Comparison of ENCODE assay signal across 8 mouse cellular contexts in the genomic region with DNA sequence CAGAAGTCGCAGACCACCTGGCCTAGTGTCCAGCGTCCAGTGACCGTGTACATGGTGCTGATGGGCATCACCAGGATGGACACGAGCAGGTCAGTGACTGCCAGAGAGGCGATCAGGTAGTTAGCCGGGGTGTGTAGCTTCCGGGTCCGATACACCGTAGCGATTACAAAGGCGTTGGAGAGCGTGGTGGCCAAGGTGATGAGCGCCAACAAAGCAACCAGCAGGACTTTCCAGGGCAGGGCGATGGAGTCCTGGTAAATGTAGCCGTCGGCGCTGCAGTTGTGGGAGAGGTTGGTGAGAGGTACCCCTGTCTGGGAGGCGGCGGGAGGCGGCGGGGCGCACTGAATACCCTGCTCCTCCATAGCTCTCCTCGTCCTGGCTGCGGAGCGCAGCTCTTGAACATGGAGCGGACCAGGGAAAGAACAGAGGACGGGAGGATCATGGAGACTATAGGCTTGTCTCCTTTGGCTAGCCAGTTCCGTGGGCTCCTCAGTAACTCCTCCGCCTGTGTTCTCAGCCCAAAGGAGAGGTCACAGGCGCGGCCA. TPM values are rescaled to one million over a fixed set of nuclear protein-coding genes. Genes with fewer than 3 reads are reported as not detected.
A peak's percentile ranks its signal among the peaks of the same experiment; 100 is the strongest.
DNase-seq lines count a peak whose midpoint lies in the region; ATAC-seq and TF ChIP-seq lines count a peak whose summit lies in the region.

No protein-coding gene starts in this region.

- no peaks in the 10 kb centered on the region; the same call in none of the 2 replicates for H3K27me3 ChIP-seq in kidney, adult 2 months (replicated peaks; ENCODE audit: control insufficient read depth, insufficient read depth, low read length)
- H3K27me3 ChIP-seq in forebrain, embryonic 11.5 days (ENCODE audit: control insufficient read depth, insufficient read depth, low read length): peaks cover 28% of the 10 kb centered on the region
- H3K27me3 ChIP-seq in intestine, embryonic 16.5 days (replicated peaks; ENCODE audit: control insufficient read depth, insufficient read depth, low read length): peaks cover 34% of the 10 kb centered on the region
- H3K27me3 ChIP-seq in midbrain, embryonic 14.5 days (ENCODE audit: control insufficient read depth, insufficient read depth, low read length): peaks cover 34% of the 10 kb centered on the region

- 2% methylated on average over 30 of the region's 31 CpGs for WGBS in kidney, adult 2 months
- WGBS in forebrain, embryonic 11.5 days: under 1% methylated on average over 31 of the region's 31 CpGs
- 1% methylated on average over 31 of the region's 31 CpGs for WGBS in intestine, embryonic 16.5 days
- WGBS in midbrain, embryonic 14.5 days: under 1% methylated on average over 31 of the region's 31 CpGs

- peak overlapping the region; percentile 81 for H3K4me2 ChIP-seq in forebrain, embryonic 11.5 days (ENCODE audit: low read depth, low read length, severe bottlenecking)
- peak overlapping the region; percentile 99 for H3K4me2 ChIP-seq in intestine, embryonic 16.5 days (ENCODE audit: low read depth, low read length)
- peak overlapping the region; percentile 100 for H3K4me2 ChIP-seq in midbrain, embryonic 14.5 days (ENCODE audit: low read length)

- H3K4me3 ChIP-seq in kidney, adult 2 months (ENCODE audit: insufficient read depth, low read depth, low read length): peak overlapping the region; percentile 48
- peak overlapping the region; percentile 49 for H3K4me3 ChIP-seq in forebrain, embryonic 11.5 days (ENCODE audit: low read depth, low read length)
- peak overlapping the region; percentile 71 for H3K4me3 ChIP-seq in intestine, embryonic 16.5 days (ENCODE audit: low read length)
- peak overlapping the region; percentile 72 for H3K4me3 ChIP-seq in midbrain, embryonic 14.5 days (replicated peaks; ENCODE audit: low read depth, low read length)

- no peak for TF ChIP-seq POLR2A in kidney, adult 2 months (IDR thresholded peaks at IDR 0.05; ENCODE audit: low read depth, low read length)

- no peak for TF ChIP-seq CTCF in kidney, adult 2 months (conservative IDR thresholded peaks at IDR 0.05; ENCODE audit: insufficient read depth, insufficient read length, low read depth, low read length)

- no peaks in the 10 kb centered on the region for H3K36me3 ChIP-seq in kidney, adult 2 months (ENCODE audit: control insufficient read depth, insufficient read depth, low read length)
- H3K36me3 ChIP-seq in forebrain, embryonic 11.5 days (ENCODE audit: control insufficient read depth, insufficient read depth, low read length): no peaks in the 10 kb centered on the region
- no peaks in the 10 kb centered on the region for H3K36me3 ChIP-seq in intestine, embryonic 16.5 days (ENCODE audit: control insufficient read depth, insufficient read depth, low read length)
- H3K36me3 ChIP-seq in midbrain, embryonic 14.5 days (ENCODE audit: control insufficient read depth, insufficient read depth, low read length): no peaks in the 10 kb centered on the region

- H3K9ac ChIP-seq in forebrain, embryonic 11.5 days (ENCODE audit: low read length): peak overlapping the region; percentile 41
- H3K9ac ChIP-seq in intestine, embryonic 16.5 days (ENCODE audit: low read depth, low read length): peak overlapping the region; percentile 71
- peak overlapping the region; percentile 64 for H3K9ac ChIP-seq in midbrain, embryonic 14.5 days (replicated peaks; ENCODE audit: low read length)

- peak; percentile 15 for ATAC-seq in forebrain, embryonic 11.5 days (replicated peaks; ENCODE audit: low FRiP score)
- ATAC-seq in intestine, embryonic 16.5 days: peak; percentile 7; the same call in 1 of the 2 replicates
- peak; percentile 35; the same call in 1 of the 2 replicates for ATAC-seq in midbrain, embryonic 14.5 days (ENCODE audit: low FRiP score, low TSS enrichment)
- no peak for ATAC-seq in CD4-positive, CD25-positive, alpha-beta regulatory T cell, adult 4 months

- no peak overlapping the region for H3K27ac ChIP-seq in kidney, adult 2 months (ENCODE audit: insufficient read depth, low read depth, low read length)
- no peak overlapping the region for H3K27ac ChIP-seq in forebrain, embryonic 11.5 days (ENCODE audit: low read depth, low read length)
- no peak overlapping the region for H3K27ac ChIP-seq in intestine, embryonic 16.5 days (ENCODE audit: low read length)
- H3K27ac ChIP-seq in midbrain, embryonic 14.5 days (replicated peaks; ENCODE audit: low read depth, low read length): 0 out of 2 replicates have a peak overlapping the region, but pooled peaks have one; percentile 45

- no peaks in the 10 kb centered on the region for H3K9me3 ChIP-seq in forebrain, embryonic 11.5 days (ENCODE audit: control insufficient read depth, low read length)
- no peaks in the 10 kb centered on the region for H3K9me3 ChIP-seq in intestine, embryonic 16.5 days (ENCODE audit: control insufficient read depth, low read length)
- no peaks in the 10 kb centered on the region for H3K9me3 ChIP-seq in midbrain, embryonic 14.5 days (ENCODE audit: control insufficient read depth, low read length)

- DNase-seq in kidney, adult 2 months: no peak
- DNase-seq in kidney, adult 9 months: no peak
- peak; percentile 45 for DNase-seq in R1 (ENCODE audit: low read depth, low spot score)
- peak; percentile 78 for DNase-seq in forebrain, embryonic 11.5 days (ENCODE audit: low spot score)
- peak; percentile 69 for DNase-seq in midbrain, embryonic 14.5 days
- no peak for DNase-seq in c-Kit-positive CD71-positive TER-119-positive erythroid progenitor cells, embryonic 14.5 days (ENCODE audit: low spot score)

- no peaks in the 10 kb centered on the region for H3K4me1 ChIP-seq in kidney, adult 2 months (ENCODE audit: control insufficient read depth, insufficient read depth, low read length)
- H3K4me1 ChIP-seq in forebrain, embryonic 11.5 days (replicated peaks; ENCODE audit: control insufficient read depth, insufficient read depth, low read length): peaks cover 8% of the 10 kb centered on the region; the same call in 1 of the 2 replicates
- H3K4me1 ChIP-seq in intestine, embryonic 16.5 days (ENCODE audit: control insufficient read depth, insufficient read depth, low read length): peaks cover 15% of the 10 kb centered on the region
- H3K4me1 ChIP-seq in midbrain, embryonic 14.5 days (ENCODE audit: control insufficient read depth, insufficient read depth, low read length): peaks cover 12% of the 10 kb centered on the region; the same call in 1 of the 2 replicates

RNA-seq across cellular contexts. Expression of a gene that starts 1.4 kb away (rescaled TPM):
- 3.8 and 5.8 TPM in 2 replicates for polyA plus RNA-seq in kidney, adult 2 months (2012; rRNA removed)
- polyA plus RNA-seq in forebrain, embryonic 11.5 days (2014; fragmentation: Nextera tagmentation; extraction: Ambion mirVana): 0.32 and 0.52 TPM in 2 replicates
- polyA plus RNA-seq in intestine, embryonic 16.5 days (2015; fragmentation: Nextera tagmentation; extraction: Ambion mirVana): 0.50 and 0.51 TPM in 2 replicates
- 1.8 and 2.3 TPM in 2 replicates for polyA plus RNA-seq in midbrain, embryonic 14.5 days (2014; fragmentation: Nextera tagmentation; extraction: Ambion mirVana)
- polyA plus RNA-seq in CD4-positive, CD25-positive, alpha-beta regulatory T cell, adult 4 months (2017; shearing (Covaris generic)): not detected

Comparison
In these comparisons a context has a peak if more than half of its experiments do, and no peak if none do; other contexts are left out.
1. DNase-seq: peak in R1 (single experiment), forebrain, embryonic 11.5 days (single experiment) and midbrain, embryonic 14.5 days (single experiment); none in kidney, adult 2 months (single experiment), kidney, adult 9 months (single experiment) and c-Kit-positive CD71-positive TER-119-positive erythroid progenitor cells, embryonic 14.5 days (single experiment).
2. Peak in every context shown above with its lines, with median percentiles within 50 percentile points of each other: H3K4me3 ChIP-seq, H3K4me2 ChIP-seq and H3K9ac ChIP-seq.